Mouse (Mus musculus) cerebellum, adult 8-10 months (tissue): ENCODE measurements around the gene Fggy.

Source experiments
- DNase-seq: peaks from one replicate; pipeline ENCODE4 v3.0.0; 2022

Fggy gene

GRCm38 (mm10) chr4:95915628-95916579 is 358.6 kb downstream of the Fggy start:
- no peak for DNase-seq

GRCm38 (mm10) chr4:95917703-95918102 is 360.4 kb downstream of the Fggy start:
- no peak for DNase-seq

GRCm38 (mm10) chr4:95920448-95920847 is 363.1 kb downstream of the Fggy start:
- DNase-seq, result no peak

- DNase-seq, result peak; percentile 49
Observed at GRCm38 (mm10) chr4:95924210-95925184, 367.2 kb downstream of the Fggy start.

GRCm38 (mm10) chr4:95928846-95929245 is 371.5 kb downstream of the Fggy start:
- no peak for DNase-seq

GRCm38 (mm10) chr4:95929936-95930335 is 372.6 kb downstream of the Fggy start:
- no peak for DNase-seq

- no peak for DNase-seq
Observed at GRCm38 (mm10) chr4:95931331-95931730, 374.0 kb downstream of the Fggy start.

- DNase-seq, result no peak
Observed at GRCm38 (mm10) chr4:95933801-95934356, 376.6 kb downstream of the Fggy start.

- DNase-seq, result no peak
Observed at GRCm38 (mm10) chr4:95934384-95935035, 377.2 kb downstream of the Fggy start.

- no peak for DNase-seq
Observed at GRCm38 (mm10) chr4:95938701-95939100, 381.4 kb downstream of the Fggy start.

GRCm38 (mm10) chr4:95947896-95948295 is 390.6 kb downstream of the Fggy start:
- DNase-seq, result no peak

GRCm38 (mm10) chr4:95953328-95953727 is 396.0 kb downstream of the Fggy start:
- DNase-seq, result no peak

- peak; percentile 99 for DNase-seq
Observed at GRCm38 (mm10) chr4:95966928-95967724, 409.8 kb downstream of the Fggy start, which contains the start of gene Hook1. TSS of gene Hook1 (plus strand) at chr4:95967240.
